Mouse (Mus musculus) midbrain, embryonic 12.5 days (tissue): ENCODE data around the gene Cyb561d2. TPM values are rescaled to one million over a fixed set of nuclear protein-coding genes. Genes with fewer than 3 reads are reported as not detected.
A peak's percentile ranks its signal among the peaks of the same experiment; 100 is the strongest.
"Not testable (repeated sequence)": the region's sequence is repeated elsewhere in the genome, so short reads cannot be mapped to it uniquely, and the experiment has no call there.

Experiments used
- ATAC-seq: fragments of 200-750 bp; cut with Nextera tagmentation; 2 replicates; pipeline ENCODE4 v1.8.0; 2017; ENCODE audit warnings: low read depth, moderate TSS enrichment, moderate library complexity; ENCODE audit not compliant: low FRiP score
- H3K27ac ChIP-seq: fragments of 300-500 bp; sonication (generic); replicated peaks from 2 replicates; pipeline ENCODE4 v1.5.1; 2016; ENCODE audit warnings: mild to moderate bottlenecking
- H3K27me3 ChIP-seq: fragments of 300-500 bp; sonication (generic); 2 replicates; pipeline ENCODE4 v1.6.1; 2016; ENCODE audit warnings: mild to moderate bottlenecking
- H3K36me3 ChIP-seq: fragments of 300-500 bp; sonication (generic); 2 replicates; pipeline ENCODE4 v1.6.1; 2016
- H3K4me1 ChIP-seq: fragments of 300-500 bp; sonication (generic); 2 replicates; pipeline ENCODE4 v1.6.1; 2016
- H3K4me2 ChIP-seq: fragments of 300-500 bp; sonication (generic); replicated peaks from 2 replicates; pipeline ENCODE4 v1.6.1; 2016; ENCODE audit warnings: mild to moderate bottlenecking, moderate library complexity
- H3K4me3 ChIP-seq: fragments of 300-500 bp; sonication (generic); 2 replicates; pipeline ENCODE4 v1.5.1; 2016; ENCODE audit warnings: mild to moderate bottlenecking
- H3K9ac ChIP-seq: fragments of 300-500 bp; sonication (generic); replicated peaks from 2 replicates; pipeline ENCODE4 v1.6.1; 2016; ENCODE audit warnings: mild to moderate bottlenecking, moderate library complexity
- H3K9me3 ChIP-seq: fragments of 300-500 bp; sonication (generic); 2 replicates; pipeline ENCODE4 v1.6.1; 2016; ENCODE audit warnings: mild to moderate bottlenecking
- WGBS: fragments of 180-500 bp; shearing (Covaris S2); methylation state at CpG from one replicate; pipeline ENCODE4 v1.1.7; 2016; 5-methylcytosine and 5-hydroxymethylcytosine counted together
- polyA plus RNA-seq: library from polyadenylated mRNA; unstranded; fragments of >200 nt; fragmentation: Nextera tagmentation; extraction: Ambion mirVana; gene quantifications from 2 replicates; pipeline ENCODE4 v1.2.1, GENCODE M21; 2016

Gene Cyb561d2
- polyA plus RNA-seq, 1 experiment from 2014 or later = 19.4 TPM

- Histone ChIP-seq H3K4me3 (peak overlapping the region; percentile 92), H3K9me3 (no peaks in the 10 kb centered on the region), H3K36me3 (peaks cover 48% of the 10 kb centered on the region), H3K4me1 (peaks cover 50% of the 10 kb centered on the region), H3K4me2 (peak overlapping the region; percentile 95), H3K27me3 (no peaks in the 10 kb centered on the region), H3K9ac (peak overlapping the region; percentile 91), H3K27ac (peak overlapping the region; percentile 87)
- WGBS = under 1% methylated on average over 41 of the region's 41 CpGs
- ATAC-seq = peak; percentile 84
These were observed 26.6 kb upstream of the Cyb561d2 start for GRCm38 (mm10) chr9:107568331-107569261.

GRCm38 (mm10) chr9:107567702-107568319, 25.8 kb upstream of the Cyb561d2 start, which contains the start of gene Hyal2:
Gene Hyal2 (plus strand): TSS chr9:107567945.
- Histone ChIP-seq H3K36me3 (peaks cover 40% of the 10 kb centered on the region), H3K27ac (peak within 1 kb of the TSS; percentile 87), H3K9me3 (no peaks in the 10 kb centered on the region), H3K4me2 (peak within 1 kb of the TSS; percentile 95), H3K9ac (peak within 1 kb of the TSS; percentile 91), H3K27me3 (no peaks in the 10 kb centered on the region), H3K4me3 (peak within 1 kb of the TSS; percentile 92), H3K4me1 (peaks cover 53% of the 10 kb centered on the region)
- 5% methylated on average over 18 of the region's 18 CpGs for WGBS
- no peak for ATAC-seq

- Histone ChIP-seq H3K27ac (no peak overlapping the region), H3K36me3 (peaks cover 36% of the 10 kb centered on the region), H3K9me3 (no peaks in the 10 kb centered on the region), H3K9ac (no peak overlapping the region), H3K4me3 (no peak overlapping the region), H3K27me3 (no peaks in the 10 kb centered on the region), H3K4me2 (no peak overlapping the region), H3K4me1 (peaks cover 53% of the 10 kb centered on the region)
- 75% methylated on average over 3 of the region's 3 CpGs for WGBS
- no peak for ATAC-seq
These were observed 24.9 kb upstream of the Cyb561d2 start for GRCm38 (mm10) chr9:107566855-107567254.

- H3K4me1 ChIP-seq = peaks cover 47% of the 10 kb centered on the region
- H3K27ac ChIP-seq = no peak overlapping the region
- H3K36me3 ChIP-seq = peaks cover 36% of the 10 kb centered on the region
- no peak for ATAC-seq
- 60% methylated on average over 15 of the region's 15 CpGs for WGBS
- H3K27me3 ChIP-seq = no peaks in the 10 kb centered on the region
- no peak overlapping the region for H3K9ac ChIP-seq
- H3K9me3 ChIP-seq = no peaks in the 10 kb centered on the region
- no peak overlapping the region for H3K4me3 ChIP-seq
- no peak overlapping the region for H3K4me2 ChIP-seq
These were observed 24.2 kb upstream of the Cyb561d2 start for GRCm38 (mm10) chr9:107566041-107566709.

GRCm38 (mm10) chr9:107565556-107565955, 23.6 kb upstream of the Cyb561d2 start:
- not testable (repeated sequence) for H3K9me3 ChIP-seq, H3K27me3 ChIP-seq, ATAC-seq, H3K4me2 ChIP-seq, H3K27ac ChIP-seq, H3K9ac ChIP-seq, H3K4me3 ChIP-seq
- H3K4me1 ChIP-seq = peaks cover 40% of the 10 kb centered on the region
- H3K36me3 ChIP-seq = peaks cover 36% of the 10 kb centered on the region
- 50% methylated on average over 5 of the region's 5 CpGs for WGBS

- H3K36me3 ChIP-seq = peaks cover 58% of the 10 kb centered on the region
- under 1% methylated on average over 39 of the region's 46 CpGs for WGBS
- peak; percentile 96 for ATAC-seq
These were observed 21.1 kb upstream of the Cyb561d2 start, which contains the start of gene Tusc2 for GRCm38 (mm10) chr9:107563029-107563581. Gene Tusc2 (plus strand): TSS chr9:107563255.

GRCm38 (mm10) chr9:107556346-107556745, 14.4 kb upstream of the Cyb561d2 start:
- peak overlapping the region; percentile 94 for H3K4me2 ChIP-seq
- no peaks in the 10 kb centered on the region for H3K9me3 ChIP-seq
- peaks cover 23% of the 10 kb centered on the region for H3K27me3 ChIP-seq
- peaks cover 47% of the 10 kb centered on the region for H3K36me3 ChIP-seq
- no peak for ATAC-seq
- H3K27ac ChIP-seq = no peak overlapping the region
- 0 out of 2 replicates have a peak overlapping the region, but pooled peaks have one; percentile 5 for H3K4me3 ChIP-seq
- WGBS = 88% methylated on average over 3 of the region's 3 CpGs
- H3K9ac ChIP-seq = no peak overlapping the region
- peaks cover 44% of the 10 kb centered on the region for H3K4me1 ChIP-seq

More at GRCm38 (mm10) chr9:107563029-107563581, 21.1 kb upstream of the Cyb561d2 start, which contains the start of gene Tusc2:
- Histone ChIP-seq H3K4me3 (peak within 1 kb of the TSS; percentile 88), H3K4me1 (peaks cover 29% of the 10 kb centered on the region), H3K9ac (peak within 1 kb of the TSS; percentile 88), H3K4me2 (peak within 1 kb of the TSS; percentile 81), H3K27ac (peak within 1 kb of the TSS; percentile 63), H3K9me3 (no peaks in the 10 kb centered on the region), H3K27me3 (no peaks in the 10 kb centered on the region)

- Histone ChIP-seq H3K4me1 (peaks cover 51% of the 10 kb centered on the region), H3K27ac (no peak overlapping the region)
- whole genome bisulfite sequencing = 42% methylated on average over 2 of the region's 2 CpGs
These were observed 13.7 kb upstream of the Cyb561d2 start for GRCm38 (mm10) chr9:107555701-107556100.

GRCm38 (mm10) chr9:107555031-107555457, 13.1 kb upstream of the Cyb561d2 start:
- H3K9me3 ChIP-seq = no peaks in the 10 kb centered on the region
- under 1% methylated on average over 23 of the region's 23 CpGs for WGBS
- peak overlapping the region; percentile 75 for H3K9ac ChIP-seq
- peaks cover 54% of the 10 kb centered on the region for H3K4me1 ChIP-seq
- peak overlapping the region; percentile 88 for H3K27ac ChIP-seq
- ATAC-seq = no peak; the same call in 1 of the 2 replicates
- H3K36me3 ChIP-seq = peaks cover 34% of the 10 kb centered on the region
- peak overlapping the region; percentile 94 for H3K4me2 ChIP-seq
- peak overlapping the region; percentile 79 for H3K4me3 ChIP-seq
- peaks cover 36% of the 10 kb centered on the region for H3K27me3 ChIP-seq

More at GRCm38 (mm10) chr9:107555701-107556100, 13.7 kb upstream of the Cyb561d2 start:
- no peak for ATAC-seq
- Histone ChIP-seq H3K4me2 (peak overlapping the region; percentile 94), H3K36me3 (peaks cover 40% of the 10 kb centered on the region), H3K27me3 (peaks cover 30% of the 10 kb centered on the region), H3K9ac (peak overlapping the region; percentile 75), H3K4me3 (peak overlapping the region; percentile 79), H3K9me3 (no peaks in the 10 kb centered on the region)

GRCm38 (mm10) chr9:107554319-107554825, 12.4 kb upstream of the Cyb561d2 start:
- Histone ChIP-seq H3K36me3 (peaks cover 27% of the 10 kb centered on the region), H3K4me2 (peak overlapping the region; percentile 94), H3K27me3 (peaks cover 43% of the 10 kb centered on the region), H3K27ac (peak overlapping the region; percentile 88), H3K4me1 (peaks cover 54% of the 10 kb centered on the region), H3K9ac (peak overlapping the region; percentile 75), H3K4me3 (peak overlapping the region; percentile 79), H3K9me3 (no peaks in the 10 kb centered on the region)
- under 1% methylated on average over 53 of the region's 53 CpGs for WGBS
- peak; percentile 94 for ATAC-seq
